Mouse (Mus musculus) heart, embryonic 15.5 days (tissue): ENCODE measurements around the gene Alox12b. TPM values are rescaled to one million over a fixed set of nuclear protein-coding genes. Genes with fewer than 3 reads are reported as not detected.

Experiments
- ATAC-seq: fragments of 200-750 bp; cut with Nextera tagmentation; replicated peaks from 2 replicates; pipeline ENCODE4 v1.8.0; 2017; ENCODE audit warnings: low read depth, moderate TSS enrichment; ENCODE audit not compliant: insufficient number of reproducible peaks, insufficient read depth, low FRiP score
- H3K27ac ChIP-seq: fragments of 300-500 bp; sonication (generic); 2 replicates; pipeline ENCODE4 v1.5.1; 2015; ENCODE audit warnings: mild to moderate bottlenecking, inconsistent platforms
- H3K27me3 ChIP-seq: fragments of 300-500 bp; sonication (generic); 2 replicates; pipeline ENCODE4 v1.6.1; 2015; ENCODE audit warnings: inconsistent platforms
- H3K36me3 ChIP-seq: fragments of 300-500 bp; sonication (generic); 2 replicates; pipeline ENCODE4 v1.6.1; 2015; ENCODE audit warnings: mild to moderate bottlenecking, inconsistent platforms
- H3K4me1 ChIP-seq: fragments of 300-500 bp; sonication (generic); replicated peaks from 2 replicates; pipeline ENCODE4 v1.6.1; 2015; ENCODE audit warnings: inconsistent platforms
- H3K4me2 ChIP-seq: fragments of 300-500 bp; sonication (generic); 2 replicates; pipeline ENCODE4 v1.6.1; 2015; ENCODE audit warnings: inconsistent platforms, mild to moderate bottlenecking, moderate library complexity
- H3K4me3 ChIP-seq: fragments of 300-500 bp; sonication (generic); 2 replicates; pipeline ENCODE4 v1.5.1; 2015; ENCODE audit warnings: mild to moderate bottlenecking, inconsistent platforms
- H3K9ac ChIP-seq: fragments of 300-500 bp; sonication (generic); 2 replicates; pipeline ENCODE4 v1.6.1; 2015; ENCODE audit warnings: mild to moderate bottlenecking, inconsistent platforms
- H3K9me3 ChIP-seq: fragments of 300-500 bp; sonication (generic); replicated peaks from 2 replicates; pipeline ENCODE4 v1.6.1; 2016; ENCODE audit warnings: inconsistent platforms
- WGBS: fragments of 180-500 bp; shearing (Covaris S2); methylation state at CpG from one replicate; pipeline ENCODE4 v1.1.7; 2015; ENCODE audit warnings: mixed read lengths; 5-methylcytosine and 5-hydroxymethylcytosine counted together
- polyA plus RNA-seq: library from polyadenylated mRNA; unstranded; fragments of >200 nt; fragmentation: Nextera tagmentation; extraction: Ambion mirVana; gene quantifications from 2 replicates; pipeline ENCODE4 v1.2.1, GENCODE M21; 2015

Gene Alox12b
- 0.05 TPM in 2 replicates for polyA plus RNA-seq

GRCm38 (mm10) chr11:69156800-69157199, at the start of gene Alox12b:
Gene Alox12b (plus strand): TSS chr11:69156989.
- Histone ChIP-seq H3K36me3 (no peaks in the 10 kb centered on the region), H3K27ac (no peak within 1 kb of the TSS), H3K27me3 (peaks cover 72% of the 10 kb centered on the region), H3K4me2 (peak within 1 kb of the TSS; percentile 18; the same call in 1 of the 2 replicates), H3K9ac (no peak within 1 kb of the TSS), H3K4me3 (no peak within 1 kb of the TSS), H3K4me1 (peaks cover 5% of the 10 kb centered on the region; the same call in 1 of the 2 replicates), H3K9me3 (no peaks in the 10 kb centered on the region)
- no peak; the same call in 1 of the 2 replicates for ATAC-seq
- 4% methylated on average over 18 of the region's 18 CpGs for WGBS

GRCm38 (mm10) chr11:69107676-69108075, 49.1 kb upstream of the Alox12b start:
- no peak for ATAC-seq
- WGBS: 84% methylated on average over 11 of the region's 11 CpGs
- peaks cover 70% of the 10 kb centered on the region for H3K36me3 ChIP-seq
- no peak overlapping the region for H3K9ac ChIP-seq
- no peaks in the 10 kb centered on the region for H3K9me3 ChIP-seq
- H3K27me3 ChIP-seq: no peaks in the 10 kb centered on the region
- no peak overlapping the region for H3K4me3 ChIP-seq
- no peak overlapping the region for H3K27ac ChIP-seq
- peaks cover 30% of the 10 kb centered on the region for H3K4me1 ChIP-seq
- H3K4me2 ChIP-seq: no peak overlapping the region

- no peak for ATAC-seq
- Histone ChIP-seq H3K9me3 (no peaks in the 10 kb centered on the region), H3K36me3 (peaks cover 64% of the 10 kb centered on the region), H3K27ac (no peak overlapping the region), H3K4me2 (no peak overlapping the region), H3K27me3 (no peaks in the 10 kb centered on the region), H3K4me3 (no peak overlapping the region), H3K4me1 (peaks cover 30% of the 10 kb centered on the region), H3K9ac (no peak overlapping the region)
- 91% methylated on average over 9 of the region's 9 CpGs for WGBS
Measured at GRCm38 (mm10) chr11:69108223-69108622, 48.6 kb upstream of the Alox12b start.

GRCm38 (mm10) chr11:69109032-69109900, 47.5 kb upstream of the Alox12b start:
- H3K36me3 ChIP-seq: peaks cover 54% of the 10 kb centered on the region
- 81% methylated on average over 13 of the region's 13 CpGs for WGBS
- no peak overlapping the region for H3K9ac ChIP-seq
- no peaks in the 10 kb centered on the region for H3K9me3 ChIP-seq
- no peak overlapping the region for H3K27ac ChIP-seq
- peaks cover 30% of the 10 kb centered on the region for H3K4me1 ChIP-seq
- H3K4me2 ChIP-seq: no peak overlapping the region
- H3K4me3 ChIP-seq: no peak overlapping the region
- no peak for ATAC-seq
- H3K27me3 ChIP-seq: no peaks in the 10 kb centered on the region

DNA sequence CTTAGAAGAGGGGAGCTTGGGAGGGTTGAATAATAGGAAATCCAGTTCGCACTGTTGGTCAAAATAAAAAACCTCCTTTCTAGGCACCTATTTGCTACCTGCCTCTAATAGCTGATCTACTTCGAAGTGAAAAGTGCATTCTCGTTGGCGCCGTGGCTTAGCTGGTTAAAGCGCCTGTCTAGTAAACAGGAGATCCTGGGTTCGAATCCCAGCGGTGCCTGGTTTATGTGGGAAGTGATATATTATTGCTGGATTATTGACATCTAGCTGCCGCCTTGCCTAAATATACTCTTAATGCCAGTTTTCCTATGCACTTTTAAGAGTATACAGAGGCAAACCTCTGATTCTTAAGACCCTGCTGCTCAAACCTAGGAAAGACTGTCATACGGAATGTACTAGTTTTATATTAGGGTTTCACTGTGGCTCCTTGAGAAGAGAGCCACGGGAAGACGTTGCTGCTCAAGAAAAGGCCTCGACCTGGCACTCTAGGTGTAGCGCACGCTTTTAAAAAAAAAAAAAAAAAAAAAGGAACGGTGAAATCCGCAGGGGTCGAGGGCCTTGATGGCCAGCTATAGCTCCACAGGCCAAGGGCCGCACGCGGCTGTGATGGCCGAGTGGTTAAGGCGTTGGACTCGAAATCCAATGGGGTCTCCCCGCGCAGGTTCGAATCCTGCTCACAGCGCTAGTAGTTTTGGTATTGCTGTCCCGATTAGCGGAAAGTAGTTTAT, 46.3 kb upstream of the Alox12b start:
- peak overlapping the region; percentile 52 for H3K9ac ChIP-seq
- peaks cover 42% of the 10 kb centered on the region for H3K36me3 ChIP-seq
- H3K27ac ChIP-seq: peak overlapping the region; percentile 74
- 0 out of 2 replicates have a peak, but pooled peaks have one; percentile 33 for ATAC-seq
- H3K4me3 ChIP-seq: peak overlapping the region; percentile 58
- peaks cover 30% of the 10 kb centered on the region for H3K4me1 ChIP-seq
- H3K4me2 ChIP-seq: peak overlapping the region; percentile 68
- no peaks in the 10 kb centered on the region for H3K27me3 ChIP-seq
- H3K9me3 ChIP-seq: no peaks in the 10 kb centered on the region
- 2% methylated on average over 30 of the region's 30 CpGs for WGBS

GRCm38 (mm10) chr11:69111051-69111810, 45.6 kb upstream of the Alox12b start:
- peak; percentile 16; the same call in 1 of the 2 replicates for ATAC-seq
- H3K4me1 ChIP-seq: peaks cover 30% of the 10 kb centered on the region
- no peaks in the 10 kb centered on the region for H3K27me3 ChIP-seq
- peak overlapping the region; percentile 68 for H3K4me2 ChIP-seq
- peak overlapping the region; percentile 58 for H3K4me3 ChIP-seq
- H3K9me3 ChIP-seq: no peaks in the 10 kb centered on the region
- H3K27ac ChIP-seq: peak overlapping the region; percentile 74
- peak overlapping the region; percentile 52 for H3K9ac ChIP-seq
- 3% methylated on average over 21 of the region's 21 CpGs for WGBS
- H3K36me3 ChIP-seq: peaks cover 34% of the 10 kb centered on the region

DNA sequence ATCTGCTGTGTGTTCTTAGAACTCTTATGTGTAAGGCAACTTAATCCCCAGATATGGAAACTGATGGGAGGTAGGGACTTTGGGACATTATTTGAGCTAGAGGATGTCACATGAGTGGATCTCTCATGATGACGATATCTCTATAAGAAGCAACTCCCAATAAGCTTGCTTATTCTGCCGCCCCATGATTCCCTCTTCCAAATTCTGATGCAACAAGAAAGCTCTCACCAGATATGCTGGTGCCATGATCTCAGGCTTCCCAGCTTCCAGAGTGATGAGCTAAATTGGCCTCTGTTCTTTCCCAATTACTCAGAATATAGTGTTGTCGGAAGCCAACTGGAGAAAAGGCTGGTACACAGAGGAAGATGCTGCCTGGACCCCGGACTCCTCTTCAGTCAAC, 44.9 kb upstream of the Alox12b start:
- Histone ChIP-seq H3K4me3 (peak overlapping the region; percentile 58; the same call in 1 of the 2 replicates), H3K27ac (peak overlapping the region; percentile 74), H3K36me3 (peaks cover 28% of the 10 kb centered on the region), H3K4me1 (peaks cover 30% of the 10 kb centered on the region), H3K4me2 (peak overlapping the region; percentile 68; the same call in 1 of the 2 replicates), H3K27me3 (no peaks in the 10 kb centered on the region), H3K9ac (no peak overlapping the region), H3K9me3 (no peaks in the 10 kb centered on the region)
- no peak for ATAC-seq
- 47% methylated on average over 4 of the region's 4 CpGs for WGBS

DNA sequence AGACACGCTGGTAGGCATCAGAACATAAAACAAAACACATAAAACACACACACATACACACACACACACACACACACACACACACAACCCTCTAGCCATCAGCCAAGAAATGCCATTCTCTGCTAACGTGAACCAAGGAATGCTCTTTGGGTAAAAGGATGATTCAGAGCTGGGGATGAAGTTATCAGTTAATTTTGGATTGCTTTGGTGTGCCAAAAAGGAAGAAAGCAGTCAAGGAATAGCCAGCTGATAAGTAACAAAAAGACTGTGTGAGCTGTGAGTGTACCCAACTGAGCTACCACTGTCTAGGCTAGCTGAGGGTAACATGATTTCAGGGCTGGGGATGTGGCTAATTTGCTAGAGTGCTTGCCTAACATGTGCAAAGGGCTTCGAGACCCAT, 42.8 kb upstream of the Alox12b start:
- ATAC-seq: no peak

DNA sequence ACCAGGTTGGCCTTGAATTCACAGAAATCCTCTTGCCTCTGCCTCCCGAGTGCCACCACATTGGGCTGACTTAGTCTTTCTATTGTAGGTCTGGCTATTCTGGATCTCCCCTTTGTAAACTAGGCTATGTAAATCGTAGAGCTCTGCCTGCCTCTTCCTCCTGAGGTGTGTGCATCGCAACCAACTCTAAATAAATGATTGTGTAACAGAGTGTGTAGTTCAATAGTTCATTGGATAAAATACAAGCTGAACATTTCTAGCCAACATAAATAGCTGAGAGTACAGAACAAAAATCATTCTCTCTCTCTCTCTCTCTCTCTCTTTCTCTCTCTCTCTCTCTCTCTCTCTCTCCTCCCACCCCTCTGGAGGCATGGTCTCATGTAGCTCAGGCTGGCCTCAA, 42.2 kb upstream of the Alox12b start:
- no peak overlapping the region for H3K27ac ChIP-seq
- no peak for ATAC-seq
- H3K27me3 ChIP-seq: no peaks in the 10 kb centered on the region
- H3K36me3 ChIP-seq: peaks cover under 1% of the 10 kb centered on the region; the same call in 1 of the 2 replicates
- WGBS: 86% methylated on average over 3 of the region's 3 CpGs
- H3K4me3 ChIP-seq: no peak overlapping the region
- no peaks in the 10 kb centered on the region for H3K9me3 ChIP-seq
- no peak overlapping the region for H3K4me2 ChIP-seq
- H3K9ac ChIP-seq: no peak overlapping the region
- peaks cover 39% of the 10 kb centered on the region for H3K4me1 ChIP-seq

More for the DNA sequence above, 42.8 kb upstream of the Alox12b start:
- H3K4me3 ChIP-seq: no peak overlapping the region
- no peaks in the 10 kb centered on the region for H3K9me3 ChIP-seq
- H3K4me2 ChIP-seq: no peak overlapping the region
- no peak overlapping the region for H3K27ac ChIP-seq
- H3K9ac ChIP-seq: no peak overlapping the region
- 59% methylated on average over 3 of the region's 3 CpGs for WGBS
- H3K36me3 ChIP-seq: peaks cover 6% of the 10 kb centered on the region
- peaks cover 39% of the 10 kb centered on the region for H3K4me1 ChIP-seq
- H3K27me3 ChIP-seq: no peaks in the 10 kb centered on the region

- peaks cover 42% of the 10 kb centered on the region for H3K4me1 ChIP-seq
- H3K9ac ChIP-seq: no peak overlapping the region
- H3K36me3 ChIP-seq: no peaks in the 10 kb centered on the region
- no peak overlapping the region for H3K27ac ChIP-seq
- WGBS: 55% methylated on average over 5 of the region's 5 CpGs
- no peaks in the 10 kb centered on the region for H3K9me3 ChIP-seq
- no peak for ATAC-seq
- H3K27me3 ChIP-seq: no peaks in the 10 kb centered on the region
- peak overlapping the region; percentile 87 for H3K4me2 ChIP-seq
- peak overlapping the region; percentile 66 for H3K4me3 ChIP-seq
Measured at GRCm38 (mm10) chr11:69116843-69117242, 39.9 kb upstream of the Alox12b start.
